Mouse (Mus musculus): Measurements from ENCODE around the gene Gstm6.

Gstm6 gene

DNA sequence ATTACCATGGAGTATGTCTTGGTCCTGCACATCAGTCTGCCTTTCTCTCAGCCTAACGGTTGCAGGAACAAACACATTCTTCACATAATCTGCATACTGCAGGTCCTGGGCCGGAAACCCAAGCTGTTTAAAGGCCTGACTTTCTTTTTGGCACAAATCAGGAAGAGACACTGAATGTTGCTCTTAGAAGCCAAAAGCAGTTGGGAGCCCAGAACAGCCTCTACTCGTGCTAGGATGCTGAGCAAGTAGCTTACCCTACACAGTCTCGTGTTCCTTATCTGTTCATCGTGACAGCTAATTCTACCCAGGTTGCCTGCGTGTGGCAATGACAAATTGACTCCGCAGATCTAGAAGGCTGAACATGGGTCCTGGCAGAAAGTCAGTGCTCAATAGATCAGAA is 3.0 kb downstream of the Gstm6 start:
- no peak for DNase-seq

DNA sequence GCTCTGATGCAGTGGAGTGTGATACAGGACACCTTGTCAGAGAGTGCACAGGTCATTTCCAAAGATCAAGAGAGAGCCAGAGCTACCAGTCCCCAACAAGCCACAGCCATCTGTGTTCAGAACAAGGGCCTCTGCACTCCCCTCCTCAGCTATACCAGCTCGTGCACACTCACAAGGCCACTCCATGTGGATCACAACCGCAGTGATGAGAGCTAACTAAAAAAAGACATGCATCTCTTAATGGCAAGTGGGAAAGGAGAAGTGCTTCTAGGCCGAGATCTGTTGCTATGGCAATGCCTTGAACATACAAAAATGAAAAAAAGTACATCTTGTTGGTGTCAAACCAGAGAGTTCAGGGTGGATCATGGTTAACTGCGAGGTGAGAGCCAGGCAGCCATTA is 3.7 kb downstream of the Gstm6 start:
- no peak for DNase-seq

DNA sequence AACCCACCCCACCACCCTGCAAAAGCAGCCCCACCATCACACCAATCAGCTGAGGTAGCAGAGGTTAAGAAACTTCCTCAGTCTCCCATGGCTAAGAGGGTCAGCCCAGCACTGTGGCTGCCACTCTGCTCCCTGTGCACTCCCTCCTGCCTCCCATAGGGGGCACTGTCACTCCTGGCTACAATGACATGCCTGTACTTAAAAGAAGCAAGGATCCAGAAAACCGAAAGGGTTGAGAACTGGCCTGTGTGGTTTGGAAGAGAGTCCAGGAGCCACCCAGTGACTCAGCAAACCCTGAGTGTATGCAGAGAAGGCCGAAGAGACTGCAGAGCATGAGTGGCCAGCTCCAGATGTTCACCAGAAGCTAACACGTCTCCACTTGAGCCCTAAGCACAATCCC is 4.1 kb downstream of the Gstm6 start:
- DNase-seq: peak; percentile 67 to 79

DNA sequence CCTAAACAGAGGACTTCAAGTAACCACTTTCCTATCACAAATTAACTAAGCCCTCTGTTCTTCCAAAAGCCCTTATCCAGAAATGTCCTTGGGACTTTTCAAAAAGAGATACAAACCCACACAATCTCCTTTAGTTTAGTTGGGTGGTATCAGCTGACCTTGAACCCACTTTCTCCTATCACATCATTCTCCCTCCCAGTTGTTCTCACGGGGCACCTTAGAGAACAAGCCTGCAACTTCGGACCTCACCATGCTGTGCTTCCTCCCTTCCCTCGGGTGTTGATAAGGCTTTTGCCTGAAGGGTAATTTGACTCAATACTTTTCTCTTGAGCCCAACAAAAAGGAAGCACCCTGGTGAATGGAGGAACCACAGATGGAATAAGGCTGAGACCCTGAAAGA is 7.7 kb downstream of the Gstm6 start:
- DNase-seq: no peak

DNA sequence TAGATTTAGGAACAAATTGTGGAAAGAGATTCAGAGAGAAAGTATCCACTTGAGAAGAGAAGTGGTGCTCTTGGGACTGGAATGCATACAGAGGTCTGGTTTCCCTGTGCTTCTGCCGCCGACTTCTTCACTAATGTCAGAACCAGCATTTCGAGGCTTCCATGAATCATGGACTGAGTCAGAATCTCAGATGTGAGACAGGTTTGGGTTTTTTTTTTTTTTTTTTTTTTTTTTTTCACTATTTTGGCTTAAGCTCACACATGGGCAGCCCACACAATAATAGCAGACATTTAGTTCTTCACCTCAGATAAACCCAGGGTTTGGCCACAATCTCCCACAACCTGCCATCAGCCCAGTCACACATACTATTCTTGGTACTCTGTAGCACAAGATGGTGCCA is 8.3 kb downstream of the Gstm6 start:
- no peak for DNase-seq

DNA sequence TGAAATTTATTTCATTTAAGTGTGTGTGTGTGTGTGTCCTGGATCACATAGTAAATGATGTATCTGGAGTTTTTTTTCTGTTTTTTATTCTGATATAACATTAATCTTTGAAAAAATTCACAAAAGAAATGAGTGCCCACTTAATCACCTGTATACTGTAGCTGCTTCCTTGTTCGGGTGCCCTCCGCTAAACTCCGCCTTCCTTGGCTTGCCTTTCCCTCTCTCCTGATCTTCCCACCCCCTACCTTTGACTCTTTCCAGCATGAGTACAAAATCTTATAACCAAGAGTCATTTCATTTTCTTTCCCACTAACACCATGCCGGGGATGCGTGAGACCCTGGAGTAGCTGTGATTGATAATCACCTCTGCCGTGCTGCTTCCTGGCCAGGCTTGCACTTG is 11.4 kb downstream of the Gstm6 start:
- peak; percentile 51 to 54 for DNase-seq

DNA sequence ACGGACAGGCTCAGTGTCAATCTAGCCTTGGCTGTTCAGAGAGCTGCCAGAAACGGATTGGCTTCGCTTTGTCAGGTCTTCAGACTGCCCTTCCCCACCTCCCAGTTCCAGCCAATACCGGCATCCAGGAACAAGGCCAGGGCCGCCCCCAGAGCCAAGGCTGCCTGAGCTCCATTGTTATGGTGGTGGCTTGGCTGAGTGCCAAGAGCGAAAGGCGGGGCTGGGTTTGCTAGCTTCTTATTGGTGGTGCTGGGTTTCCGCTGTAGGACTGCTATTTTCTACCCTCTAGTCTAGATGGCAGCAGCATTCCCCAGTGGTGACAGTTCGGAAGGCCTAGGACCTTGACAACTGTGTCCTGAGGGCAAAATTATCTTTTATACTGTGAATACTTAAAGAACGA is 11.9 kb downstream of the Gstm6 start, which contains the start of gene Gstm7:
TSS of gene Gstm7 (minus strand) at position 148 of the 400 bp plus-strand sequence.
- peak; percentile 99 for DNase-seq

DNA sequence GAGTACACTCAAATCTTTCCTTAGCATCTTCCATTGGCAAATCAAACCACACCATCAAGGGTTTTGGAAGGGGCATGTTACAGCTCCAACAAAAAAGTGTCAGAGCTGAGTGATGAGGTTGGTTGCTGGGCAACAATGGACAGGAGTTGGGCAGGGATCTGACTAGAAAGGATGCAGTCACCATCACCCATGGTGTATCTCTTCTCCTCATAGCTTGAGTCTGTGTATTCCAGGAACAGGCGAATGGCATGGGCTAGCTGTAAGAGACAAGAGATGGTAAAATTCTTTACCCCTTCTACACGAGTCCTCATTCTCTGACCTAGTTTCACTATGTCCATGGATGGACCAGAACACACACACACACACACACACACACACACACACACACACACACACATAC is 12.4 kb downstream of the Gstm6 start:
- no peak for DNase-seq

DNA sequence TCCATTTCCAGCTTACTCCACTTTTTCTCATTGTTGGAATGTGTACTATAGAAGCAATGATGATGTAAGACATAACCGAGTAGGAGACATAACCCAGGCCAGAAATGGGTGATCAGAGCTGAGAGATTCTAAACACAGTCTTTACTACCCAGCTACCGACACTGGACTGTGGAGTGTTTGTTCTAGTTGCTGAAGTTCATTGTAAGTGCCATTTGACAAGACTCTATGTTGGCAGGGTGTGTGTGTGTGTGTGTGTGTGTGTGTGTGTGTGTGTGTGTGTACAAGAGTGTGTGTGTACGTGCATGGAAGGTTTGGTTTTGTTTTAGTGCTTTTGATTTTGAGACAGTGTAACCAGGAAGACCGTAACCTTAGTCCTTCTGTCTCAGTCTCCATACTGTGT is 13.8 kb downstream of the Gstm6 start:
- no peak for DNase-seq

DNA sequence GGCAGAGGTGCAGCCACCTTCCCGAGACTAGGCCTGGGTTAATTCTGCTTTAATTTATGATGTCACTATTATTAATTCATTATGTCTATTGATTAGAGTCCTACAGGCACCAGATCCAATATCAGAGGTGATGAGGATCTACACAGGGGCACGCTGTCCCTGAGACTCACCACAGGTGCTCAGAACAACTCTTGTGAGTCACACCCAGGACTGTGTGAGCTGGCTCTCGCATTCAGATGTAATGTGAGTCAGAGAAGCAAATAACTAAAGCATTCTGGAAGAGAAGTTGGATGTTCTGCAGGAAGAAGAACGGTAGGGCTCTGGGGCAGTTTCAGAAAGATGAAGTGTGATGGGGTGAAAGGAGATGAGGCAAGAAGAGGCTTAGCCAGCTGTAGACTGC is 14.3 kb downstream of the Gstm6 start:
- no peak for DNase-seq

DNA sequence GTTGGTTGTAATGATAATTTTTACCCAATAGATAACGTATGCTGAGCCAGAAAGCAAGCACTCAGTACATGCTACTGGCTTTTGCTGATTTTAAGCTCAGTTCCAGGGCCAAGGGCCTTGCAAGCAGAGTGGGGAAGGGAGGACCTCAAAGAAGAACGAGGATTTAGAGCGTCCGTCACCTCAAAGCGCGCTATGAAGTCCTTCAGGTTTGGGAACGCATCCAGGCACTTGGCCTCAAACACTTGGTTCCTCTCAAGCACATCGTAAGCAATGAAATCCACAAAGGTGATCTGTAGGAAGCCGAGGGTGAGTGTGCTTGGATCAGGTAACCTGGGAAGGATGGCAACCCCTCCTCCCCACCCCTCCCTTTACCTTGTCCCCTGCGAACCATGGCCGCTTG is 14.9 kb downstream of the Gstm6 start:
- DNase-seq: no peak

DNA sequence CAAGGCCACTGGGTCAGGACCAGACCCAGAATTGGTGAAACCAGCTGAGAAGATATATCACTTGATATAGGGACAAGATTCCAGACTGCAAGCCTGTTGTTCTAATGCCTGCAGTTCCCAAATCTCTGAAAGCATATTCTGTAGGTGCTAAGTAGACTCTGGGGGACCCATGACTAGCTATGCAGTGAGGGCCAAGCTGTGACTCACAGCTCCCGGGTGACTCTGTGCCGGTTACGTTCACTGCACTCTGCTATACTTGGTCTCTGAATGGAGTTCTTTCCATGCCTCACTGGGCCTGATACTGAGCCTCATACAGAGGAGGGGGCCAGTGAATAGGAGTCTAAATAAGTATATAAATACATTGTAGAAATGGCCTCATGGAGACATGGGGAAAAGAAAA is 15.7 kb downstream of the Gstm6 start:
- DNase-seq: no peak

DNA sequence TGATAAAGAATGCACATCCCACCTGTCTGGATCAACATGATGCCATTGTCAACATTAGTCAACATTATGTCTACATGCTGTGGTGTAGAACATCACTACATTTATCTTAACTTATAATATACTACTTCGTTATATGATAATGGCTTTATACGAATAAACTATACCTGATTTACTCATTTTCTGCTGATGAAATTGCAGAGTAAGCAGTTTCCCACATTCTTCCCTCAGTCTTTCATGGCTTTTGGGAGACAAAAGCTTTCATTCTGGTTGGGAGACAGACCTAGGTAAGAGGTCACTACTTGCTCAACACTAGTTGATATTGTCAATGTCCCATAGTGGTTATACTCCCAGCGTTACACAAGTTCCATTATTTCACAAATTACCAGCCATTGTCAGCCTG is 18.2 kb downstream of the Gstm6 start:
- DNase-seq: no peak

DNA sequence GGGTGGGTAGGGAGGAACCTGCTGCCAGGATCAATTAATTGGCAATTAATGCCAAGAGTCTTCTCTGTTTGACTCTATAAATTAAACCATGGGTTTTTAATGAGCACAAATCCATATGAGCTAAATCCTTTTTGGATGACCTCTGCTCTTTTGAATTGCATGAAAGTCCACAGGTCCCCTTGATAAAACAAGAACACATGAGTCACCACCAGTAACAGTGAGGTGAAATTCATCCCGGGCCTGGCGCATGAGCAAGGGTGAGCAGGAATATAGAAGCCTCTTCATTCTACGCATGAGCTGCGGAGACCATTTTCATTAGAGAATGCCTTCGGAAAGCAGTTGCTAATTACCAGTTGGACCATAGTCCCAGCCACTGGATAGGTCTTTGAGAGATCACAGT is 23.2 kb downstream of the Gstm6 start:
- no peak for DNase-seq

DNA sequence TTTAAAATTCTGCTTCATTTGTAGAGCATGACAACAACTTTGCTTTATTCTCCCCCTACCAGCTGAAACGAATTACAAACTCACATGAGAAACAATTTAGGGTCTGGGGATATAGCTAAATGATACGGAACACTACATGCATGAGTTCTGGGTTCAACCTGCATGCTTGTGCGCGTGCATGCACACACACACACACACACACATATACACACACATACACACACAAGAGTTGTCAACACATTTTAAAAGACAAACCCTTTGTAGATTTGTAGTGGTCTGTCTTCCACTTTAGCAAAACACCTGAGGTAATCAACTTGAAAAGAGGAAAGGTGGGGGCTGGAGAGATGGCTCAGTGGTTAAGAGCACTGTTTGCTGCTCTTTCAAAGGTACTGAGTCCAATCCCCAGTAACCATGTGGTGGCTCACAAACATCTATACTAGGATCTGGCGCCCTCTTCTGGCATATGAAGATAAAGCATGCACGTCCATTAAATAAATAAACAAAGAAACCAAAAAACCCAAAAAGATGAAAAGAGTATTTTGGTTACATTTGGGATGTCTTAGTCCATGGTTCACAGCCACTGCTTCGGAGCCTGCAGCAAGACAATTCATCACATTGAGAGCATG is 25.7 kb downstream of the Gstm6 start:
- DNase-seq: peak; percentile 45 to 71

DNA sequence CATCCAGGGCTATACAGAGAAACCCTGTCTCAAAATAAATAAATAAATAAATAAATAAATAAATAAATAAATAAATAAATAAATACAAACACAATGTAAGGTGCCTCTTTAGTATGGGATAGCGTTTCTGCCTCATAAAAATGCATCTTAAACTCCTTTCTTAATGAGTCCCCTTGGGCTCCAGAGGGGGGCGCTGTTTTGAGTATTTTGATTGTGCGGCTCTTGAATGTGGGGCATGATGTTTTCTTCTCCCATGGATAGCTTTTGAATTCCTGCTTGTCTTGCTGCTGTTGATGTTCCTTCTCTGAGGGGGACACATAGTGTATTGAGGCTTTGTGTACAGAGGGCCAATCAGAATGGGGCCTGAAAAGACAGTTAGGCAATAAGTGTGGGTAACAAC is 26.5 kb downstream of the Gstm6 start:
- DNase-seq: no peak

DNA sequence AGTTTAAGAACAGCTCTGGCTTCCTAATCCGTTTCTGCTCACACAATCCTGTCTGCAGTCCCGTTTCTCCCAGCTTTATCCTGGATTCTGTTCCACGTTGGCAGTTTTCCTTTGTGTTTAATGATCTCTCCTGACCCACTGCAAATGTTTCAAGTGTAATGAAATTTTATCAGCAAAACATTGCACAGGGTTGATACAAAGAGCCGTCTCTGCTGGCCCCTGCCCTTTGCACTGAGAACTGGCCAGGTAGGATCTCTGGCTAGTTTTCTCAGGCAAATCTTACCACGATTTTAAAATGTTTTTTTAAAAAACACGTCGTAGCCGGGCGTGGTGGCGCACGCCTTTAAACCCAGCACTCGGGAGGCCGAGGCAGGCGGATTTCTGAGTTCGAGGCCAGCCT is 26.9 kb downstream of the Gstm6 start:
- no peak for DNase-seq

DNA sequence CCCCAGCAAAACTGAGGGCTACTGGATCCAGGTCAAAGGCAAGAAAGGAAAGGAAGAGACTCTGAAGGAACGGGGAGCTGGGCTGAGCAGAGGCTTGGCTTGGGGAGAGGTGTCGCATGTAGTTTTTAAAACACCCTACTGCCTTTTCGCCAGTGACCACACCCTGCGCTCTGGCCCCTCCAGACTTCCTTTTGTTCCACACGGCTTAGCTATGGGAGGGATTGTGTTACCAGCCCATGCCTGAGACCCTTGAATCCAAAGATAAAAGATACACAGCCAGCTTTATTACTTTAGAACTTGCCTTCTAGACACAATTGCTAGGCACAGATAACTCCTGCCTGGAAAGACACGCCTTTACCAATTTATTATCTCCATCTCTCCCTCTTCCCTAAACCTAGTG is 37.6 kb downstream of the Gstm6 start:
- DNase-seq: no peak

DNA sequence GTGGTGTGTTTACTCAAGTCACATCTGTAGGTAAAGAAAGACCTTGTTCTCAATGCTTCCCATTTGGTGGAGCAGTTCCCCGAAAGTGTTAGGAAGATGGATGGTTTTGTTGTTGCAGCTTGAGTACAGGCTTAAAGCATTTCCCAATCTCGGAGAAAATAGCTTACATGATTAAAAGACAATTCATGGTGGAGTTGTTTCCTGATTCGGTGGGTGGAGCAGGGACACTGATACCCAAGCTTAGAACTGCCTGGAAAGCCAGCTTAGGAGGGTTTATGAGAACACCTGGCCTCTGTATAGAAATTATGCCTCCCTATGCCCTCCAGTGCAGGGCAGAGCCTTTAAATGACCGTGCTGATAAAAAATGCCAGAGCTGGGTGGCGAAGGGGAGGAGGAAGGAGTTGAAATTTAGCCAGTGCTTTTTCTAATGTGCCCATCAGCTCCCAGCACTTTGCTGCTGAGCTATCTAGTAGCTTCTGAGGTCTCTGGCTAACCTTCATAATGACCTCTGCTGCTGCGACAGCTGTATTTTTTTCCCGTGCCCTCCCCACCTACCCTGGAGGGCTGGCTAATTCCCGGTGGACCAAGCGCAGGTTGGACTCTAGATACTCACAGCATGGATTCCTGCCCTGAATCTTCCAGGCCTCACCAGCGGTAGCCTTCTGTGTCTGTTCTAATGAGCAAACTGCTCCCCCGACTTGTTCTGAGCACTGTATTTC is 42.4 kb downstream of the Gstm6 start:
- peak; percentile 31 to 44 for DNase-seq

DNA sequence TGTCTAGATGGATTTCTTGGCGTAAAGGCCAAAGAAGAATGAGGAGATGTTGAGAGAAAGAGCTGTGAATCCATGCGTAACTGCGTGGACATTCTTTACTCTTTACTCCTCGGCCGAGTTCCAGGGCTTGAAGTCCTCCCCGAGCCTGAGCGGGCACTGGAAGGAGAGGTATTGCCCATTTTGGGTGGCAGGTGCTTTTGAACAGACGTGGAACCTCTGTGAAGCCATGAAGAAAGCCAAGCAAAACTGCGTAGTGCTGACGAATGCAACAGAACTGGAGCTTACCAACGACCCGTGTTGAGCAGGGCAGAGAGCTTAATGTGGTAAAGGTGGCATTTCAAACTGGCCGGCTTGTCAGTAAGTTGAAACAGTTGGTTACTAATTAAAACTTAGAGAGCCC is 44.9 kb downstream of the Gstm6 start:
- peak; percentile 61 to 65 for DNase-seq

DNA sequence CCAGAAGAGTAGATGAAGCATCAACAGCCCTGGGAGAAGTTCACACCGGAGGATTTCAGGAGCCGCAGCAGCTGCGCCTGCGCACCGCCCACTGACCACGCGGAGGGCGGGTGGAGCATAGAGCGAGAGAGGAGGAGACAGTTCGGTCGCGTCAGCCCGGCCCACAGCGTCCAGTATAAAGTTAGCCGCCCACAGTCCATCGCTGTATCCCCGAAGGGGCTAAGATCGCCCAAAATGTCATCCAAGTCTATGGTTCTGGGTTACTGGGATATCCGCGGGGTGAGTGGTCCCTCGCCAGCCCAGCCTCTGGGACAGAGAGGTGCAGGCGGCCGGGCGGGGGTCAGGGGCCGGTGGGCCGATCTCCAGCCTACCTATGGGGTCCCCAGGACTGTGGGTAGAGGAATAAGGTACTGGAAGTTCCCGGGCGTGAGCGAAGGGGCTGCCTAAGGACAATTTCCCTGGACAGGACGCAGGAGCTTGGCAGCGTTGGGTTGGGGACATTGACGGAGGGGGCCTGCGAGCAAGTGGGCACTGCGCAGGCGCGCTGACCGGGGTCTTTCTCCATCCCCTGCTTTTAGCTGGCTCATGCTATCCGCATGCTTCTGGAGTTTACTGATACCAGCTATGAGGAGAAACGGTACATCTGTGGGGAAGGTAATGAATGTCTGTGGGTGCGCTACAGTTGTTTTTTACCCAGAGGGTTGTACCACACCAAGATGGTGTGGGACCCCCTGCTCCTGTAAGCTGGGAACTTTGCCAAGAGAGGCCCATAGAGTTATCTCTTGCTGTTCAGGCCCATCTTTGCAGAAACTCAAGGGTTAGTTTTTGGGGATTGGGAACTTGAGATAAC is 47.6 kb downstream of the Gstm6 start, which contains the start of gene Gstm5:
TSS of gene Gstm5 (plus strand) at position 102 of the 850 bp plus-strand sequence.
- DNase-seq: peak; percentile 86

DNA sequence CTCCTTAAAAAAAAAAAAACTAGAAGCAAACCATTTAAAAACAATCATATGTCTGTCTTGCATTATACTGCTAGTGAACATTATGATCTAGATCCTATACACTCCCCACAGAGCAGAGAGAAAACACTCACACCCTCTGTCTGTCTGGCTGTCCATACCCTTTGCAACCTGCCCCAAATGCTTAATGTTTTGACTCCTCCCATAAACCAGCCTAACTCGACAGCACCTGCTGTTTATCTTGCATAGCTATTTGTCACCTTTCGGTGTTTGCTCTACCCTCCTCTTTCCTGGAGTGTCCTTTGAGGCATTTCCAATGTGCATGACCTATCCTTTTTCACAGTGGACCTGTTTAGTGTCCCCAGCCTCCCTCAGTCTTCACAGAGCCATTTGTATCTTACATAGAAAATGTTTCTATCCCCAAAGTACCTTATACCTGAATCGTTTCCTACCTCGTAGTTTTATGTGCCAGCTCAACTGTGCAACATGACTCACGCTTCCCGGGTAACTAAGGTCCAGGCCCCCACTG is 48.3 kb downstream of the Gstm6 start:
- no peak for DNase-seq

DNA sequence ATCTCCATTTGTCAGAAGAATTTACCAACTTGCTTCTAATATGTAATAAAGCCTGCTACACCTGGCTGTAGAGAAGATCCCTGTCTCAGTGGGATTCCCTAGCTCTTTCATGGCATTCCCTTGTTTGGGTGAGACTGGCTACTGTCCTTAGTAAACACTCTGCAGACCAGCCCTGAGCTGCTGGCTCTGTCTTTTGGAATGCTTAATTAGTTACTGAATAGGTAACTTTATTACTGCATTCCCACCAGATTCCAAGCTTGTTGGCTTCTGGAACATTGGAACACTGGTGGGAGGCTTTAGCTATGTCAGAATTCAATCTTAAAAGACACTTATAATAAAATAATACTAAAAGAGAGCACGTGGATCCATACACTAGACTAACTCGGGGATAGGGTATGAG is 54.3 kb downstream of the Gstm6 start:
- peak; percentile 42 to 63 for DNase-seq
